Mouse (Mus musculus): Measurements from ENCODE around the gene Ptgir.

The Ptgir gene

GRCm38 (mm10) chr7:16916342-16917265 is 10.3 kb downstream of the Ptgir start:
- no peak for DNase-seq (ENCODE audit: low spot score)

DNA sequence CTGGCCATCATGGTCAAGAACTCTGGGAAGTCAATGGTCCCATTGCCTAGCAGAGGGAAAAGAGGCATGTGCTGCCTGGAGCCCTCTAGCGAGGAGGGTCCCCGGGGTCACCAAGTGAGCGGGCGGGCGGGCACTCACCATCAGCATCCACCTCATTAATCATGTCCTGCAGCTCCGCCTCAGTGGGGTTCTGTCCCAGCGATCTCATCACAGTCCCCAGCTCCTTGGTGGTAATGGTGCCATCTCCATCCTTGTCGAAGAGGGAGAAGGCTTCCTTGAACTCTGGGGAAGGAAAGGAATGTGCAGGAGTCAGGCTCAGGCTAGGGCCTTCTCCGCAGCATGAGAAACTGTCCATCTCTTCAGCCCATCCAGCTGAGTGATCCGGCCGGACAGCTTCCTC is 11.2 kb downstream of the Ptgir start:
- no peak for DNase-seq (ENCODE audit: low spot score)

- DNase-seq (ENCODE audit: low spot score): no peak
Observed at GRCm38 (mm10) chr7:16918014-16918413, 11.7 kb downstream of the Ptgir start.

DNA sequence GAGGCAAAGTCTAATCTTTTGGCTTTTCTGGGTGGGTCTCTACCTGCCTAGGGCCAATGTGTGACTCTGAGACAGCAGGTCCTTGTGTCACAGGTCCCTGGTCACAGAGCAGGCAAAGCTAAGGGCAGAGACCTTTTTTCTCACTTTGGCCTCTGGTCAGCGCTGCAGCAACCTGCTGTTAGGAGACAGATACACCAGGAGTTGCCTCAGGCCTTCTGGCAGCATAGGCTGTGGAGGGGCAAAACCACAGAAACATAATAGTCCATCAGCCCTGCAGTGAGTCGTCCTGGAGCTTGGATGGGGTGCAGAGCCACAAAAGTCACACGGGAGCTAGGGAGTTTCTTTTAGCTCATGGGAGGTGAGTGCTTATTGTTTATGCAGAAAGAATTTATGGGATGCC is 12.4 kb downstream of the Ptgir start:
- DNase-seq (ENCODE audit: low spot score): no peak

- no peak for DNase-seq (ENCODE audit: low spot score)
Observed at GRCm38 (mm10) chr7:16919395-16920149, 13.3 kb downstream of the Ptgir start.

GRCm38 (mm10) chr7:16920150-16920579 is 13.9 kb downstream of the Ptgir start:
- no peak for DNase-seq (ENCODE audit: low spot score)

DNA sequence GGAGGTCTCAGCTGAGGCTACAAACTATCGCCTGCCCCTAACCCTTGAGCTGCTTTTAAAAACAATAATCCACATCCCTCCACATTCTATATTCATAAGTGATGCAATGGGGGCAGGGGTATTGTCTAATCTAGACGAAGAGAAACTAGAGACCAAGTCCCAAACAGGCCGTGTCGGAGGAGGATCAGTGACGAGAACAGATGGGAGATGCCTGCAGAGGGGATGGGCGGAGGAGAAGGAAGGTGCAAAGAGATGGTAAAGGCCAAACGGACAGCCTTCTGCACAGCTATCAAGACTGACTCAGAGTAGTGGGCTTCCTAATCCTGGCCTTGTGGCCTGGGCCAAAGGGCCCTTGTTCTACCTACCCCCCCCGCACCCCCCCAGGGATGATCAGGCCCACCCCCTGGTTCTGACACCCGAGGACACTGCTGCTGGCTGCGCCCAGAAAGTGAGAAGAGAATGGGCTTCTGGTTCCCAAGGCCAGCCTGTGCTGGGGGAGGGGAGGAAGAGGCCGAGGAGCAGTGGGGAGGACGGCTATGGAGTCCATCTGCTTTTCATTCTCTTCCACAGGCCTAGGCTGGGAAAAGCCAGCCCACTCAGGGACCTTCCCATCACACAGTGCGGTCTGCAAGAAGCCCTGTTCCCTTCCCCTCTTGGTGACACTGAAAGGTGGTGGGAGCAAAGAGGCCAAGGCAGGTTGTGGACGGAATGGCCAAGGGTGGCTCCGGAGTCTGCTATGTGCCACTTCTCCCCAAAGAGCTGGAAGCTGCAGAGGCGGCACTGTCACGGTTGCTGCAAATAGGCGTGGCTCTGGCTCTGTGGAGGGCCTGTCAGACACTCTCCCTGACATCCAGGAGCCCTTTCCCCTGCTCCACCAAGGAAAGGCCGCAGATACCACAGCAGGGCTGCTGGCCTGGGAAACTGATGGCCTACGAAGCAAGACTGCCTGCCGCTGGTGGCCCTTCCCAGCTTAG is 14.8 kb downstream of the Ptgir start:
- DNase-seq (ENCODE audit: low spot score): no peak

- no peak for DNase-seq (ENCODE audit: low spot score)
Observed at GRCm38 (mm10) chr7:16921881-16922335, 15.6 kb downstream of the Ptgir start.

DNA sequence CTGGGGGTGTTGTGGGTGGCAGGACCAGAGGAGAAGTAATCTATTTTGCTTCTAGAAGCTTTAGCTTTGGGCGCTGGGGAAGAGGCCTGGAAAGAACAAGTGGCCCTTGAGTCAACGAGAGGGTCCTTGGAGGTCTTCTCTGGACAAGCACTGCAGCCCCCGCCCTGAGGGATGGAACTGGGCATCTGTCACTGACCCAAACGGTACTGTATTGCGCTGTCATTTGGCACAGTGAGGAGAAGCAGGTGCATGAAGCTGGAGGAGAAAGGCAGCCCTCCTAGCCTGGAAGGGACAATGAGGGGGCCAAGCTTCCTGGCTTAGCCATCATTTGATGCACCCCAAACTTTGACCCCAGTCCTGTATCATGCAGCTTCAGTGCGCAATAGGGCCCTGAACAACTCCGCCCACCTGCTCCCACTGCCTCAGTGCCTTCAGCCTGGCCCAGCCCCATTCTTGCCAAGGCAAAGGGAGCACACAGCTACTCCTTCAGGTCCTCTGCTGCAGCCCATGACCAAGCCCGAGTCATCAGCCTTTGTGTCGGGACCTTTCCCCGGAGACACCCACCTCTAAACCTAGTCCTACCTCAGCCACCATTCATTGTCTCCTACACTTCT is 16.2 kb downstream of the Ptgir start:
- DNase-seq (ENCODE audit: low spot score): no peak

- DNase-seq (ENCODE audit: low spot score): no peak
Observed at GRCm38 (mm10) chr7:16923283-16924036, 17.2 kb downstream of the Ptgir start.

DNA sequence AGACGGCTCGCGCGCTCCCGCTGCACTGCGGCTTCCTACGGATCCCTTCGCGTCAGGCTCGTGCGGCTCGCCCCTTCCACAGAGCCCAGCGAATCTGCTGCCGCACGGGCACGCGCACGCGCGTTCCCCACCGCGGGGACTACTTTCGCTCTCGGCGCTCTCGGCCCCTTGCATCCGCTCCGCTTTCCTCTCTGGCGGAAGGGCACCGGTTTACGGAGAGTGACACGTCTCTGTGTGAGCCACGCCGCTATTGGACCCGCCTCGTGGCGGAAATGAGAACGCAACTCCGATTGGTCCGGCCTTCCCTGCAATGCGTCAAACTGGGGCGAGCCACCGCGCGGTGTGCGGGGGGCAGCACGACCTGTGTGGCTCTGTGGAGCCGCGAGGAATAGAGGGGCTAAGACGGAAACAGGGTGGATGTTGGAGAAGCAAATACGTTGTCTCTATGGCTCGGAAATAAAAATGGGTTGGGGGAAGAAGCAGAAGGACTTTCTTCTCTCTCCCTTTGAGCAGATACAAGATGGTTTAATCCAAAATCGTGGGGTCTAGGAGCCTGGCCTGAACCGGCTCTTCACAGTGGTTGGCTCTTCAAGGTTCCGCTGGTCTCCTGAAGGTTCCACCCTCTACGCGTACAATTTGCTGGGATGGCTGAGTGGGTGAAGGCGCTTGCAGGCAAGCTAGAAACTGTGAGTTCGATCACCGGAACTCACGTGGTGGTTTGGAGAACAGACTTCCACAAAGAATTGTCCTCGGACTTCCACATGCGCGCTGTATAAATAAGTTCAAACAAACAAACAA is 17.9 kb downstream of the Ptgir start, which contains the start of gene Calm3:
Calm3 (minus strand) TSS at position 78 of the 798 bp plus-strand sequence.
- DNase-seq (ENCODE audit: low spot score): peak; percentile 98

DNA sequence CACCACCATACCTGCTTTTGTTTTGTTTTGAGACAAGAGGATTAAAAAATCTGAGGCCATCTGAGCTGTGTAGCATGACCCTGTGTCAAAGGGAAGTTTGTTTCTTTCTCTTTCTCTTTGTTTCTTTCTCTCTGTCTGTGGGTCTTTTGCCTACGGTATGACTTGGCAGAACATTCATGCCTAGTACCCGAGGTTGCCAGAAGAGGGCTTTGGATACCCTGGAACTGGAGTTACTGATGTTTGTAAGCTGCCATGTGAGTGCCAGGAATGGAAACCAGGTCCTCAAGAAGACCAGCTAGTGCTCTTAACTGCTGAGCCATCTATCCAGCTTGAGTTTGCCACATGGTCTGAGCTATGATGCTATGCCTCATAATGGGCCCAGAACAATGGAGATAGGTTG is 22.1 kb downstream of the Ptgir start:
- DNase-seq (ENCODE audit: low spot score): no peak

DNA sequence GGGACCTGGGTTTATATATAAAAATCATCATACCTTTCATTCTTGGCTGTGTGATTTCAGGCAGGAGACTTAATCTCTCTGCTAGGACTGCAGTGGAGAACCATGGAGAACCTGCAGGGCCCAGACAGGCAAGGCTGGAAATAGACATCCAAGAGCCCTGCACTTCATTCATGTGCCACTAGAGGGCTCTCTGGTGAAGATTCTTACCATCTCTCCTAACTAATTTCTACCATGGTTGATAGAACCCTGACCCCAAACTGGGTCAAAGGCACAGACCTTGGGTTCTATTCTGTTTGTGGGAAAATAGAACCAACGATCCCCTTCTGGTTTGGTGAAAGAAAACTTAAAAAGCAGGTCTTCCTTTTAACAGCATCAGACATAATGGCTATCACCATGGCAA is 24.6 kb downstream of the Ptgir start:
- no peak for DNase-seq (ENCODE audit: low spot score)

GRCm38 (mm10) chr7:16931968-16932627 is 25.8 kb downstream of the Ptgir start:
- DNase-seq (ENCODE audit: low spot score): no peak

DNA sequence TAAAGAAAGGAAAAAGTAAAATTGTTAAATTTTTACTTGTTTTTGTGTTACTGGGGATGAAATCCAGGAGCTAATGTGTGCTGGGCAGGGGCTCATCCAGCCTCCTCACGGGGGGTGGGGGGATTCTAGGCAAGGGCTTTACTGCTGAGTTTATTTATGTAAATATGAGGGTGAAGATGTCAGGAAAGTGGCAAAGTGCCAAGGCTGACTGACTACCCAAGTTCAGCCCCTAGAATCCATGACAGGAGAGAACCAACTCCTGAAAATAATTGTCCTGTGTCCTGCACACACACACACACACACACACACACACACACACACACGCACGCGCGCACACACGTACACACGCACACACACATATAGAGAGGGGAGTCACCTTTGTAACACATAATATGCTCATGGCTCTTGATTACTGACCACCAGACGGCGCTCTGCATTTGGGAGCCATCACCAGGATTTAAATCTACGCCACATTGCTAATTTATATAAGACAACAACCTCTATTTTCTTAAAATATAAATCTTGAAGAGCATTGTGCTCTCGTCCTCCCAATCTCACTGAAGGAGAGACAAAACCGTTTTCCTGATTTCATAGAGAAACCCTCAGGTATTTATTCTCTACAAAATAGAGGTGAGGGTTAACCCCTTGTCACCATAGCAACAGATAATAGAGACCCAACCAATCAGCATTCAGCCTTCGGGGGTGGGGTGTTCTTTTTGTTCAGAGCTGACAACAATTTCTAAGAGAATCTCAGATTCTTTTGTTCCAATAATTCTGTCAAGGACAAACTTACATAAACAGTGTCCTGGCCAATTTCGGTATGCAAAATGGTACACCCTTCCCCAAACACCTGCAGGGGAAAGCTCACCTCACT is 26.7 kb downstream of the Ptgir start:
- DNase-seq (ENCODE audit: low spot score): no peak

DNA sequence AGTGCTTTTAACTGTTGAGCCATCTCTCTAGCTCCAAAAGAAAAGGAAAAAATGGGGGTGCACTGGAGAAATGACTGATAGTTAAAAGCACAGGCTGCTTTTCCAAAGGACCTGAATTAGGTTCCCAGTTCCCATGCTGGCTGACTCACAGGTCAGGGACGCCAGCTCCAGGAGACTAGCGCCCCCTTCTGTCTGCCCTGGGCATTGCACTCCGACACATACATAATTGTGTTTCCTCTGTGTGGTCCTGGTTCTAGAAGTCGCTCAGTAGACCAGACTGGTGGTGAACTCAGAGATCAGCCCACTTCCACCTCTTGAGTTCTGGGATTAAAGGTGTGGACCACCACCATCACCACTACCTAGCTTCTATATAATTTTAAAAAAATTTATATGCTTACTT is 31.0 kb downstream of the Ptgir start:
- no peak for DNase-seq (ENCODE audit: low spot score)

GRCm38 (mm10) chr7:16938117-16938791 is 32.0 kb downstream of the Ptgir start:
- no peak for DNase-seq (ENCODE audit: low spot score)

DNA sequence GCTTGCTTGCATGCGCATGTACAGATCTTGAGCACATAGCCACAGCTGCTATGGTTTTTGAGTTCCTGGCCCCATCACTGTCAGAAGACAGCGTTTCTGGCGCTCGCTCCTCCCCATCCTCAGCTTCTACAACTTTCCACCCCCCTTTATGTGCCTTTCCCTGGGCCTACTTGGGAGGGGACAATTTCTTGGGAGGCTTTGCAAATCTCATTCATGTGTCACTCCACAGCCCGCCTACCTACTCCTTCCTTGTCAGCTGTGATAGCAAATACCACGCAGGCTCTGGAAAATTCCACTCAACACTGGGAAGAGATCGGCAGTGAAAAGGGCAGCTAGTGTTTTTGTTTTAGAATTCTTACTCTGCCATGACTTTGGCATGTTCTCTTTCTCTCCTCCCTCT is 34.0 kb downstream of the Ptgir start:
- DNase-seq (ENCODE audit: low spot score): no peak

Measured in urinary bladder, postnatal 10 days (tissue).